Mouse (Mus musculus) cerebellum, postnatal 36 days (tissue): ENCODE data around the gene Pip4k2c.
A peak's percentile ranks its signal among the peaks of the same experiment; 100 is the strongest.

Experiments
- DNase-seq, 2 experiments: peaks; one replicate each; pipeline ENCODE4 v3.0.0; 2021 to 2022; ENCODE audit warnings: mixed read lengths in 2 of 2

Gene Pip4k2c

GRCm38 (mm10) chr10:127211414-127211854, at the start of gene Pip4k2c:
TSS of gene Pip4k2c (minus strand) at chr10:127211585.
- peak; percentile 88 to 93 for DNase-seq

GRCm38 (mm10) chr10:127258489-127258888, 47.1 kb upstream of the Pip4k2c start:
- DNase-seq = no peak

- no peak for DNase-seq
Measured at GRCm38 (mm10) chr10:127257790-127258189, 46.4 kb upstream of the Pip4k2c start.

DNA sequence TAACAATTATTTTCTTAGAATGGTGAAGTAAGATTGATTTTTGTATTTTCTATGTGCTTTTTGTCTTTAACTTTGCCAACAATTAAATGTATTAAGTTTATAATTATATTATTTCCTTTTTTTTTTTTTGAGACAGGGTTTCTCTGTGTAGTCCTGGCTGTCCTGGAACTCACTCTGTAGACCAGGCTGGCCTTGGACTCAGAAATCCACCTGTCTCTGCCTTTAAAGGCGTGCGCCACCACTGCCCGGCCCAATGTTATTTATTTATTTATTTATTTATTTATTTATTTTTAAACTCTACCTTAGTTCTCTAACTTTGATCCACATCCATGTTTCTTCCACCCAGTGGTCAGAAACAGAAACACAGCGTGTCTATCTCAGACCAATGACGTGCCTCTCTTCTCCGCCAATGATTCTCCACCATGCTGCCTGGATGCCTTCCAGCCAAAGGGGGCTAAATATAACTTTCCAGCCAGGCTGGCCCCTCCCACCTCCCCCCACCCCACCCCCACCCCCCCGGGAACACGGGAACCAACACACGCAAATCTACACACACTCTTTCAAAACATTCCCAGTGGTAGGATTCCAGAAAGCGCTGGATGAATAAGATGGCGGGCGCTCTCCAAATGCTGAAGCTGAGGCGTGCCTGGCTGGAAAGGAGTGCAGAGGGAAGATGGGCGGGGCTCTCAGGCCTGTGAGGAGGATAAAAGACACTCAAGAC, 44.4 kb upstream of the Pip4k2c start:
- no peak for DNase-seq

DNA sequence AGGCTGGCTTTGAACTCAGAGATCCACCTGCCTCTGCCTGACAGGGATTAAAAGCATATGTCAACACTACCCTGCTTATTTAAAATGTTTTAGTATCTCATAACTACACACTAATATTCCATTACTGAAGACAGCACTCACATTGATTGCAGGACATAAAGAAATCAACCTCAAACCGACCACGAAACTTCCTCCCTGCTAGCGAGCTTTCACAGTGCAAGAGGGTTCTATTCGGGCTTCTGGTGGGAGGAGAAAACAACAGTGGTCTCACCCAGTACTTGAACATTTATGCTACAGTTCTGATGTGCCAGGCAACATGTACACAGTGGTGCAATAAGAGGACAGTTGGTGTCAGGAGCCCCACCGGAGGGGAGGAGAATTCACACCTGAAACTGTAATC, 39.4 kb upstream of the Pip4k2c start:
- no peak for DNase-seq

DNA sequence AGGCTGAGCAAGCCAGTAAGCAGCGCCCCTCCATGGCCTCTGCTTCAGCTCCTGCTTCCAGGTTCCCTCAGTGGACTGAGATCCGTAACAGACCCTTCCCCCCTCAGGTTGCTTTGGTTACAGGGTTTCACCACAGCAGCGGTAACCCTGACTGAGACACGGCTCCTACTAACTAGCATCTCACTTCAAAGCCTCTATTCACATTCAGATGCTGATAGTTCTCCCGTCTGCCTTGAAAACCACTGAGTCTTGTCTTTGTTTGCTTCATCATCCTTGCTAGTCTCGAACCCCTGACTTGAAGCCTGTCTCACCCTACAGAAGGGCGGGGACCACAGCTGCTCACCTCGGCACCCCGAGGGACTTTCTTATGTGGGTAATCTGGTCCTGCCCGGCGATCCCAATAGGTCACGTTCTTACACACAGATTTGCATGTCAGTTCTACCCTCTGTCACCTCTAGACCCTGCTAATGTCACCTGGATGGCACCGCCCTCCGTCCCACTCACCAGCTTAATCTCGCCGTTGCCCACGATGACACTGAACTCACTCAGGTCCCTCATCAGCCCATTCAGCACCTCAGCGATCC, 26.9 kb upstream of the Pip4k2c start:
- DNase-seq = no peak

DNA sequence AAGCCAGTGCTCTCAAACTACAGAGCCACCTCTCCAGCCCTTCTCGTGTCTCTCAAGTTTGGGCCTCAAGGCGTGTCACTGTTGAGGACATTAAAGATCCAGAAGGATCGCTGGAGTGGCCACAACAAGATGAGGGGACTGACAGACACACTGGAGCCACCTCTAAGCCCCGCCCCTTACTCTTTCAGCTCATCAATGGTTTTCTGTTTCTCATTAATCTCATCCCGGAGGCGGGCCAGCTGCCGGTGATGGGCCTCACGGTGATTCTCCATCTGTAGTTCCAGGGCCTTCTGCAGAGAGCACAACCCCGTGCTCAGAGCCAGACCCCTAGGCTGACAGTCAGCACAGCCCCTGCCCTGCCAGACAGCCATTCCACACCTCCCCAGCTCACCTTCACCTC, 25.2 kb upstream of the Pip4k2c start:
- no peak for DNase-seq

GRCm38 (mm10) chr10:127233141-127233540, 21.8 kb upstream of the Pip4k2c start:
- DNase-seq = no peak

DNA sequence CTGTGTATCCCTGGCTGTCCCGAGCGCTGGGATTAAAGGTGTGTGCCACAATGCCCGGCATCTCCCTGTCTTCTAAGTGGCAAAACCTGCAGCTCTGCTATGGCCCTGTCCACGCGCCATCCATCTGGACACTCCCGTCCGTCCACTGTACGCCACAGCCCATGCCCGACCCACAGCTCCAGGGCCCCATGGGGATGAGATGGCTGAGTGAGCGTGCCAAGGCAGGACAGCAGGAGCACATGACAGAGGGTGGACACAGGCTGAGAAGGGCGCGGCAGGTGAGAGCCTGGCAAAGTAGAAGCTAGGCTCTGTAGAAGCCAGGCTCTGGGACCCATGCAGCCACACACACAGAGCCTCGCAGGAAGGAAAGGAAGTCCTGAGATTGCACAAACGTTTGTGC, 20.4 kb upstream of the Pip4k2c start:
- peak; percentile 47 to 61 for DNase-seq

DNA sequence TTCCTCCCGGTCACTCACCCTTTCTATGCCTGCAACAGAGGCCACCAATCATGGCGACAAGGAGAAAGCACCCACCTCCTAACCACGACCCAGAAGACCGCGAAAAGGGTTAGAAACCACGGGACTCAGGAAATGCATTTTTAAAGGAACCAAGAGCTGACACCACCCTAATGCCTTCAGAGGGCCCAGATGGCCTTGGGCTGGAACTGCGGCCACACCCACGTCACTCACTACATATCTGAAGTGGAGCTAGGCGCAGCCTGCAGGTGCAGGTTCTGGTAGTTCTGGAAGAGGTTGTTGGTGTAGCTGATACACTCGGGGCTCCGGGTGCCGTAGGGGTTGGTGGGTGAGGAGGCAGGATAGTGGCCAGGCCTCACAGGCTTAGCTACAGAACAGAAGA, 19.3 kb upstream of the Pip4k2c start:
- no peak for DNase-seq

DNA sequence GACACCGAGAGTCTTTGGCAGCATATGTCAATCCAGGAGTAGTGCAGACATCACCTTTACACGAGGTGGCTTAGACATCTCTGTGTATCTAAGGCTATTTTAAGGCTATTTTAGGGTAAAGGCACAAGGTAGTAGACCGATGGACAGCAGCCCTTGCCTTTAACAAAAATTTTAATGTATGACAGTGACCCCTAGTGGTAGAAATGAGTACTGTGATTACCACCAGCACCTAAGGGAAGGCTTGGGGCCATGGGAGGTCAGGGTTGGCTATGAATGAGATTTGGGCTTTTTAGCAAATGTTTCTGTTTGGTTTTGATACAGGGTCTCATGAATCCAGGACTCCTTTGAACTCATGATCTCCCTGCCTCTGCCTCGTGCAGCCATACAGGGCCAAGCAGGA, 17.5 kb upstream of the Pip4k2c start:
- DNase-seq = peak in 1 of 2 experiments; percentile 57

GRCm38 (mm10) chr10:127227163-127227562, 15.8 kb upstream of the Pip4k2c start:
- no peak for DNase-seq

DNA sequence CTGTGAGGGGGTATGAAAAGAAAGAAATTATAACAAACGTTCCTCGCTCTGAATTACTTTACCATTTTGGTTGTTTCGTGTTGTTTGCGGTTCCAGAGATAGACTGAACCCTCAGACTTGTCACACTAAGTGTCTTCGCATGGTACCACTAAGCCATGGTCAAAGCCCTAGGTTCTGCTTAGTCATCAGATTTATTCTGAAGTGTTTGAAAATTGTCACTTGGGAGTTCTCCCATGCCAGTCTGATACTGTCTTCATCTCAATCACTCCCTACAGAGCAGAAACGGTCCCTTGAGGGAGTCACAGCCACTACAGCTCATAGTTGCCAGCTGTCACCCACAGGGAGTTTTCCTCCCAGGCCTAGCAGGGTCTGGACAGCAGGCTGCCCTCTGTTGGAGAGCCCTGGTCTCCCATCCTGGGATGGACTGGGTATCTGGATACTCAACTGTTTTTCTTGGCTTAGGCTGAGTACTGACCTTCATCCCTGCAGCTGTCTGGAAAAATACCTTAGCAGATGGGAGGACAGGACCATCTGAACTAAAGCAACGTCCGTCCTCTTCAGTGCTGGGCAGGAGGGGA, 15.0 kb upstream of the Pip4k2c start:
- DNase-seq = peak in 1 of 2 experiments; percentile 33

GRCm38 (mm10) chr10:127225732-127226131, 14.3 kb upstream of the Pip4k2c start:
- no peak for DNase-seq

GRCm38 (mm10) chr10:127225213-127225612, 13.8 kb upstream of the Pip4k2c start:
- DNase-seq = no peak

- DNase-seq = no peak
Measured at GRCm38 (mm10) chr10:127218339-127218738, 7.0 kb upstream of the Pip4k2c start.

GRCm38 (mm10) chr10:127217177-127217576, 5.8 kb upstream of the Pip4k2c start:
- no peak for DNase-seq

- peak; percentile 35 to 40 for DNase-seq
Measured at GRCm38 (mm10) chr10:127216456-127216855, 5.1 kb upstream of the Pip4k2c start.

GRCm38 (mm10) chr10:127214422-127214803, 3.0 kb upstream of the Pip4k2c start:
- no peak for DNase-seq

- no peak for DNase-seq
Measured at GRCm38 (mm10) chr10:127213704-127214421, 2.5 kb upstream of the Pip4k2c start.

- DNase-seq = no peak
Measured at GRCm38 (mm10) chr10:127213272-127213671, 1.9 kb upstream of the Pip4k2c start.

GRCm38 (mm10) chr10:127210961-127211405, 402 bp downstream of the Pip4k2c start:
- DNase-seq = peak in 1 of 2 experiments; percentile 19

GRCm38 (mm10) chr10:127209928-127210570, 1.3 kb downstream of the Pip4k2c start:
- no peak for DNase-seq
